Mouse (Mus musculus) lung, embryonic 14.5 days (tissue): ENCODE results near the gene Wfdc3. TPM values are rescaled to one million over a fixed set of nuclear protein-coding genes. Genes with fewer than 3 reads are reported as not detected.

ENCODE experiments used
- ATAC-seq: fragments of 200-750 bp; cut with Nextera tagmentation; 2 replicates; pipeline ENCODE4 v1.8.0; 2017; ENCODE audit warnings: mild to moderate bottlenecking, moderate TSS enrichment, moderate library complexity; ENCODE audit not compliant: insufficient read depth
- DNase-seq: peaks from one replicate; pipeline ENCODE4 v3.0.0-alpha.2; 2015
- H3K27ac ChIP-seq: fragments of 300-500 bp; sonication (generic); 2 replicates; pipeline ENCODE4 v1.5.1; 2014; ENCODE audit warnings: low read depth, mild to moderate bottlenecking, moderate library complexity
- H3K27me3 ChIP-seq: fragments of 300-500 bp; sonication (generic); 2 replicates; pipeline ENCODE4 v1.6.1; 2014; ENCODE audit warnings: low read length, control low read depth; ENCODE audit not compliant: insufficient read depth
- H3K36me3 ChIP-seq: fragments of 300-500 bp; sonication (generic); 2 replicates; pipeline ENCODE4 v1.6.1; 2014; ENCODE audit warnings: control low read depth; ENCODE audit not compliant: insufficient read depth
- H3K4me1 ChIP-seq: fragments of 300-500 bp; sonication (generic); 2 replicates; pipeline ENCODE4 v1.6.1; 2014; ENCODE audit warnings: antibody characterized with exemption, control low read depth; ENCODE audit not compliant: insufficient read depth
- H3K4me2 ChIP-seq: fragments of 300-500 bp; sonication (generic); 2 replicates; pipeline ENCODE4 v1.6.1; 2014; ENCODE audit warnings: mild to moderate bottlenecking
- H3K4me3 ChIP-seq: fragments of 300-500 bp; sonication (generic); 2 replicates; pipeline ENCODE4 v1.5.1; 2014; ENCODE audit warnings: low read depth, low read length
- H3K9ac ChIP-seq: fragments of 300-500 bp; sonication (generic); 2 replicates; pipeline ENCODE4 v1.6.1; 2014
- H3K9me3 ChIP-seq: fragments of 300-500 bp; sonication (generic); 2 replicates; pipeline ENCODE4 v1.6.1; 2016; ENCODE audit warnings: low read depth, low read length, control low read depth
- CTCF ChIP-seq: IDR thresholded peaks from 2 replicates; pipeline ENCODE4 v1.5.1; 2016; ENCODE audit warnings: antibody characterized with exemption, low read depth
- WGBS: fragments of 180-500 bp; shearing (Covaris S2); extraction: QIAGEN DNeasy Blood & Tissue Kit; methylation state at CpG from one replicate; pipeline ENCODE4 v1.1.7; 2014; 5-methylcytosine and 5-hydroxymethylcytosine counted together
- polyA plus RNA-seq: library from polyadenylated mRNA; unstranded; fragments of >200 nt; fragmentation: Nextera tagmentation; extraction: Ambion mirVana; gene quantifications from 2 replicates; pipeline ENCODE4 v1.2.1, GENCODE M21; 2014

The Wfdc3 gene
- polyA plus RNA-seq, 1 experiment from 2014 or later = 1.3 TPM

- Histone ChIP-seq H3K9ac (no peak overlapping the region), H3K4me1 (peaks cover 5% of the 10 kb centered on the region; the same call in 1 of the 2 replicates), H3K4me3 (no peak overlapping the region), H3K36me3 (peaks cover 26% of the 10 kb centered on the region), H3K27ac (no peak overlapping the region), H3K4me2 (no peak overlapping the region), H3K9me3 (no peaks in the 10 kb centered on the region), H3K27me3 (no peaks in the 10 kb centered on the region; the same call in 1 of the 2 replicates)
- 78% methylated on average over 6 of the region's 6 CpGs for WGBS
- no peak for ATAC-seq
- TF ChIP-seq CTCF = no peak
- no peak for DNase-seq
These were observed 30.4 kb upstream of the Wfdc3 start for GRCm38 (mm10) chr2:164776130-164776529.

- H3K27ac ChIP-seq = no peak overlapping the region
- no peak overlapping the region for H3K4me3 ChIP-seq
- no peak overlapping the region for H3K4me2 ChIP-seq
- no peaks in the 10 kb centered on the region; the same call in 1 of the 2 replicates for H3K27me3 ChIP-seq
- ATAC-seq (no peak), DNase-seq (no peak)
- TF ChIP-seq CTCF = no peak
- 76% methylated on average over 5 of the region's 5 CpGs for WGBS
- no peaks in the 10 kb centered on the region for H3K9me3 ChIP-seq
- H3K4me1 ChIP-seq = peaks cover 6% of the 10 kb centered on the region; the same call in 1 of the 2 replicates
- no peak overlapping the region for H3K9ac ChIP-seq
- H3K36me3 ChIP-seq = peaks cover 32% of the 10 kb centered on the region
These were observed 28.2 kb upstream of the Wfdc3 start for GRCm38 (mm10) chr2:164773989-164774364.

- Histone ChIP-seq H3K4me1 (peaks cover 6% of the 10 kb centered on the region; the same call in 1 of the 2 replicates), H3K4me2 (no peak overlapping the region), H3K9me3 (no peaks in the 10 kb centered on the region), H3K4me3 (no peak overlapping the region), H3K27ac (no peak overlapping the region), H3K27me3 (no peaks in the 10 kb centered on the region), H3K9ac (no peak overlapping the region), H3K36me3 (peaks cover 32% of the 10 kb centered on the region)
- no peak for TF ChIP-seq CTCF
- ATAC-seq (no peak), DNase-seq (no peak)
- 75% methylated on average over 14 of the region's 14 CpGs for WGBS
These were observed 27.7 kb upstream of the Wfdc3 start for GRCm38 (mm10) chr2:164773229-164773988.

DNA sequence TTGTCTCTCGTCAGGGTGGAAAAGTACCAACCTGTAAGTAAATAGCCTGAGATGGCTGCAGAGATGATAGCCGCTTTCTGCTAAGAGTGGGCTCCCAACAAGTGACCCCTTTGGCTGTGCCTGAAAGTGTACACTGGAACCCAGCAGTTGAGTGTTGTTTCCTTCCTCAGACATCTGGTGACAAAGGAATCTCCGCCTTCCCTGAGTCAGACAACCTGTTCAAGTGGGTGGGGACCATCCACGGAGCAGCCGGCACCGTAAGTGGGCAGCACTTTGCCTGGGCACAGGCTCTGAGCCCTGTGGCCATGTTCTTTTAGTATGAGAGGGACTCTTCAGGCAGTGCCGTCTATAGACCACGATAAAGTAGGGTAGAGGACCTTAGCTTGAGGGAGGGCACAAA, 25.4 kb upstream of the Wfdc3 start:
- Histone ChIP-seq H3K9me3 (no peaks in the 10 kb centered on the region), H3K4me3 (peak overlapping the region; percentile 98), H3K27ac (no peak overlapping the region), H3K36me3 (peaks cover 53% of the 10 kb centered on the region), H3K4me1 (peaks cover 6% of the 10 kb centered on the region; the same call in 1 of the 2 replicates), H3K27me3 (no peaks in the 10 kb centered on the region), H3K9ac (peak overlapping the region; percentile 87), H3K4me2 (peak overlapping the region; percentile 64)
- DNase-seq (no peak), ATAC-seq (no peak)
- WGBS = 51% methylated on average over 8 of the region's 8 CpGs
- TF ChIP-seq CTCF = no peak

DNA sequence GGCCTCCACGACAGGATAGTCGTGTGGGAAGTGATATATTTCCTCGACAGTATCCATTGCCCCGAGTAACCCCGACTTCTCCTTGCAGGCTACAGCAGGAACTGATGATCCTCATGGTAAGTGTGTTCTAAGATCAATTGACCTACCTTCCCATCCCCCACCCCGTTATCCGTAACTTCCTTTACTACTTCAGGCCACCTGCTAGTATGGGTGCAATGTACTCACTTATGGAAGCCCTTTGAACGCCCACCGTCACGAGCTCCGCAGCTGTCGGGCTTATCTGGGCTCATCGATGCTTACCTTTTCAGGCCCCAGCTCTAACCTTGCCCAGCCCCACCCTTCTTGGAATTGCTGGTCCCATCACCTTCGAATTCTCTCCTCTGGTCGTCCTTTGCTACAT, 24.5 kb upstream of the Wfdc3 start:
- Histone ChIP-seq H3K4me3 (peak overlapping the region; percentile 98), H3K9ac (peak overlapping the region; percentile 87), H3K27ac (peak overlapping the region; percentile 81), H3K9me3 (no peaks in the 10 kb centered on the region), H3K27me3 (no peaks in the 10 kb centered on the region), H3K36me3 (peaks cover 61% of the 10 kb centered on the region), H3K4me2 (peak overlapping the region; percentile 64), H3K4me1 (peaks cover 6% of the 10 kb centered on the region; the same call in 1 of the 2 replicates)
- no peak for DNase-seq
- no peak for TF ChIP-seq CTCF
- ATAC-seq = no peak
- WGBS = 1% methylated on average over 15 of the region's 15 CpGs

DNA sequence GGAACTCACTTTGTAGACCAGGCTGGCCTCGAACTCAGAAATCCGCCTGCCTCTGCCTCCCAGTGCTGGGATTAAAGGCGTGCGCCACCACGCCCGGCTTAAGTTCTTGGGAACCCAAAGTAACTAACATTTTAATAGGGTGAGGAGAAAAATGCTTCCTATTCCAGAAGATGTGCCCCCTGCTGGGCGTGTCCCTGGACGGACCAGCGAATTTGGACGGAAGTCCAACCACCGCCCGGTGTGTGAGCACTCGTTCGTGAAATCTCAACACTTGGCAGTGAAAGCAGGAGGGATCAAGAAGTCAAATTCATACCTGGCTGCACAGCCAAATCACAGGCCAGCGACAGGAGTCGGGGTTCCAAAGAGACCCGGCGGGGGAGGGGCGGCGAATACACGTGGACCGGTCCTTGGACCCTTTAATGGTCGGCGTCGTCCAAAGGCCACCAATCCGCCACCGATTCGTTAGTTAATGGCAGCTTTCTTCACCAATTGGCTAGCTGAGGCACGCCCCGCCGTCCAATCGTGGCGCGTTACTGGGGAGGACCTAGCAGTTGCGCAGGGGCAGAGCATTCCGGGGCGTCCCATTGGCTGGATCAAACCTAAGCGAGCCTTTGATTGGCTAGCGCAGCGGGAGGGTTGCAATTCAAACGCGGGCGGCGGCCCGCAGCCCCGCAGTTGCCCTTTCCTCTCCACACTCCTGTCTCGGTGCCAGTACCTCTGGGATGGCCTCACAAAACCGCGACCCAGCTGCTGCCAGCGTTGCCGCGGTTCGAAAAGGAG, 23.7 kb upstream of the Wfdc3 start, which contains the start of gene Ube2c:
Gene Ube2c (plus strand): TSS at position 641 of the 780 bp plus-strand sequence.
- H3K4me3 ChIP-seq = peak within 1 kb of the TSS; percentile 98
- peaks cover 69% of the 10 kb centered on the region for H3K36me3 ChIP-seq
- peak within 1 kb of the TSS; percentile 64 for H3K4me2 ChIP-seq
- peak; percentile 64 for TF ChIP-seq CTCF
- peaks cover 6% of the 10 kb centered on the region; the same call in 1 of the 2 replicates for H3K4me1 ChIP-seq
- ATAC-seq (peak; percentile 99), DNase-seq (peak; percentile 100)
- H3K27me3 ChIP-seq = no peaks in the 10 kb centered on the region
- H3K9me3 ChIP-seq = no peaks in the 10 kb centered on the region
- peak within 1 kb of the TSS; percentile 87 for H3K9ac ChIP-seq
- peak within 1 kb of the TSS; percentile 81 for H3K27ac ChIP-seq
- WGBS = 2% methylated on average over 53 of the region's 53 CpGs
